Comparison of ENCODE assay signal across 17 mouse cellular contexts in the genomic region with DNA sequence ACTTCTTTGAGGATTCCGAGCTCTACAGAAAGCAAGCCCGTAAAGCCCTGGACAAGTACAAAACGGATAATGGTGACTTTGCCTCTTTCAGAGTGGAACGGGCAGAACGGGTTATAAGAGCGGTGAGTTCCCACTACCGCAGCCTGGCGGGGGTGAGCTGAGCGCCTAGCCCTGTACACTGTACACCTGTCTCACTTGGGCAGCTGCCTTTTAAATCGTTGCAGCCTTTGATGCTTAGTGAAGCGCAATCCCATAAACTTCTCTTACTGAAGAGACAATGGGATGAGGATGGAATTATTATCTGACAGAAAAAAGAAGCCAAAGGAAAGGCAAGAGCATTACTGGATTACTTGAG. TPM values are rescaled to one million over a fixed set of nuclear protein-coding genes. Genes with fewer than 3 reads are reported as not detected.
A peak's percentile ranks its signal among the peaks of the same experiment; 100 is the strongest.
DNase-seq lines count a peak whose midpoint lies in the region; ATAC-seq and TF ChIP-seq lines count a peak whose summit lies in the region.
"Had no signal": no experiment of that assay in that cellular context is flagged by ENCODE, and none has a peak within 500 bp of the region (broad histone marks: within the 10 kb centered on the region; RNA-seq: fewer than 3 reads in every experiment).

No protein-coding gene starts in this region.

- no peak for TF ChIP-seq POLR2A in ES-Bruce4 (IDR thresholded peaks at IDR 0.05; ENCODE audit: insufficient read depth, low read length)

- H3K27ac ChIP-seq in forebrain, embryonic 10.5 days, result 0 out of 2 replicates have a peak overlapping the region, but pooled peaks have one; percentile 8
- no peak overlapping the region for H3K27ac ChIP-seq in forebrain, embryonic 15.5 days (replicated peaks)
- H3K27ac ChIP-seq in ES-Bruce4 (ENCODE audit: insufficient read depth, low read length), result no peak overlapping the region
- no peak overlapping the region for H3K27ac ChIP-seq in hindbrain, embryonic 12.5 days
- H3K27ac ChIP-seq in midbrain, embryonic 14.5 days (replicated peaks; ENCODE audit: low read depth, low read length), result no peak overlapping the region
- H3K27ac ChIP-seq: heart, embryonic 15.5 days had no signal

- TF ChIP-seq CTCF in ES-Bruce4 (IDR thresholded peaks at IDR 0.05; ENCODE audit: low read depth, low read length), result no peak

- ATAC-seq in forebrain, embryonic 15.5 days (replicated peaks), result no peak
- peak; percentile 72 for ATAC-seq in hindbrain, embryonic 12.5 days (ENCODE audit: low FRiP score)
- no peak for ATAC-seq in midbrain, embryonic 14.5 days (ENCODE audit: low FRiP score, low TSS enrichment)
- ATAC-seq in erythroid progenitor cell, adult 5-6 weeks (replicated peaks; ENCODE audit: low FRiP score, poor library complexity, severe bottlenecking), result no peak

- H3K4me3 ChIP-seq in forebrain, embryonic 10.5 days, result no peak overlapping the region
- H3K4me3 ChIP-seq in forebrain, embryonic 15.5 days, result no peak overlapping the region
- H3K4me3 ChIP-seq in ES-Bruce4 (ENCODE audit: low read depth, low read length), result peak overlapping the region; percentile 30; the same call in 1 of the 2 replicates
- no peak overlapping the region for H3K4me3 ChIP-seq in hindbrain, embryonic 12.5 days
- no peak overlapping the region for H3K4me3 ChIP-seq in midbrain, embryonic 14.5 days (replicated peaks; ENCODE audit: low read depth, low read length)
- H3K4me3 ChIP-seq: heart, embryonic 15.5 days had no signal

- H3K9me3 ChIP-seq in forebrain, embryonic 10.5 days, result no peaks in the 10 kb centered on the region
- H3K9me3 ChIP-seq in forebrain, embryonic 15.5 days, result no peaks in the 10 kb centered on the region
- no peaks in the 10 kb centered on the region for H3K9me3 ChIP-seq in ES-Bruce4 (replicated peaks; ENCODE audit: control insufficient read depth, insufficient read depth, low read length, poor library complexity, severe bottlenecking)
- H3K9me3 ChIP-seq in hindbrain, embryonic 12.5 days (replicated peaks), result no peaks in the 10 kb centered on the region
- H3K9me3 ChIP-seq in midbrain, embryonic 14.5 days (ENCODE audit: control insufficient read depth, low read length), result no peaks in the 10 kb centered on the region
- H3K9me3 ChIP-seq: heart, embryonic 15.5 days had no signal

- no peaks in the 10 kb centered on the region for H3K36me3 ChIP-seq in forebrain, embryonic 10.5 days (replicated peaks)
- H3K36me3 ChIP-seq in forebrain, embryonic 15.5 days, result no peaks in the 10 kb centered on the region
- H3K36me3 ChIP-seq in ES-Bruce4 (ENCODE audit: control insufficient read depth, insufficient read depth, low read length, poor library complexity, severe bottlenecking), result no peaks in the 10 kb centered on the region
- H3K36me3 ChIP-seq in hindbrain, embryonic 12.5 days, result no peaks in the 10 kb centered on the region
- H3K36me3 ChIP-seq in midbrain, embryonic 14.5 days (ENCODE audit: control insufficient read depth, insufficient read depth, low read length), result no peaks in the 10 kb centered on the region
- H3K36me3 ChIP-seq: heart, embryonic 15.5 days had no signal

- H3K9ac ChIP-seq in forebrain, embryonic 15.5 days (replicated peaks), result no peak overlapping the region
- no peak overlapping the region for H3K9ac ChIP-seq in ES-Bruce4 (ENCODE audit: low read depth, poor library complexity, severe bottlenecking)
- no peak overlapping the region for H3K9ac ChIP-seq in hindbrain, embryonic 12.5 days
- no peak overlapping the region for H3K9ac ChIP-seq in midbrain, embryonic 14.5 days (replicated peaks; ENCODE audit: low read length)
- H3K9ac ChIP-seq: heart, embryonic 15.5 days; lung, embryonic 14.5 days had no signal

- 80% methylated on average over 11 of the region's 11 CpGs for WGBS in forebrain, embryonic 10.5 days
- 71% methylated on average over 11 of the region's 11 CpGs for WGBS in forebrain, embryonic 15.5 days
- WGBS in hindbrain, embryonic 12.5 days, result 55% methylated on average over 11 of the region's 11 CpGs
- WGBS in midbrain, embryonic 14.5 days, result 57% methylated on average over 11 of the region's 11 CpGs

- no peaks in the 10 kb centered on the region for H3K27me3 ChIP-seq in forebrain, embryonic 10.5 days (ENCODE audit: poor library complexity, severe bottlenecking)
- H3K27me3 ChIP-seq in forebrain, embryonic 15.5 days, result no peaks in the 10 kb centered on the region
- H3K27me3 ChIP-seq in ES-Bruce4 (ENCODE audit: control insufficient read depth, insufficient read depth, low read length, poor library complexity, severe bottlenecking), result no peaks in the 10 kb centered on the region
- H3K27me3 ChIP-seq in hindbrain, embryonic 12.5 days, result no peaks in the 10 kb centered on the region
- no peaks in the 10 kb centered on the region for H3K27me3 ChIP-seq in midbrain, embryonic 14.5 days (ENCODE audit: control insufficient read depth, insufficient read depth, low read length)
- H3K27me3 ChIP-seq: CH12.LX; heart, embryonic 15.5 days had no signal

- no peak for TF ChIP-seq EP300 in ES-Bruce4 (IDR thresholded peaks at IDR 0.05; ENCODE audit: insufficient read depth, low read depth, low read length)

- peaks cover 11% of the 10 kb centered on the region for H3K4me1 ChIP-seq in forebrain, embryonic 10.5 days
- H3K4me1 ChIP-seq in forebrain, embryonic 15.5 days, result no peaks in the 10 kb centered on the region
- peaks cover 2% of the 10 kb centered on the region for H3K4me1 ChIP-seq in ES-Bruce4 (ENCODE audit: control insufficient read depth, insufficient read depth, low read length)
- peaks cover 11% of the 10 kb centered on the region; the same call in 1 of the 2 replicates for H3K4me1 ChIP-seq in hindbrain, embryonic 12.5 days
- no peaks in the 10 kb centered on the region for H3K4me1 ChIP-seq in midbrain, embryonic 14.5 days (ENCODE audit: control insufficient read depth, insufficient read depth, low read length)
- H3K4me1 ChIP-seq: heart, embryonic 15.5 days had no signal

- no peak for DNase-seq in forebrain, embryonic 10.5 days (ENCODE audit: extremely low spot score, low spot score)
- peak; percentile 19 for DNase-seq in midbrain, embryonic 14.5 days
- no peak for DNase-seq in cerebellum, postnatal 4 days (ENCODE audit: low spot score in 2 of 2)
- DNase-seq in right cerebral cortex, postnatal 14 days, result no peak
- DNase-seq: cerebellum, postnatal 36 days; kidney, adult 9 months; right cerebral cortex, postnatal 4 days had no signal

- H3K4me2 ChIP-seq in forebrain, embryonic 15.5 days (replicated peaks), result no peak overlapping the region
- peak overlapping the region; percentile 33 for H3K4me2 ChIP-seq in hindbrain, embryonic 12.5 days (replicated peaks)
- peak overlapping the region; percentile 18 for H3K4me2 ChIP-seq in midbrain, embryonic 14.5 days (ENCODE audit: low read length)
- H3K4me2 ChIP-seq: heart, embryonic 15.5 days; liver, embryonic 11.5 days; lung, embryonic 14.5 days had no signal

RNA-seq across cellular contexts. Expression of a gene that starts 5.2 kb away (rescaled TPM):
- not detected in 2 replicates for polyA plus RNA-seq in forebrain, embryonic 10.5 days (2016; fragmentation: Nextera tagmentation; extraction: Ambion mirVana)
- not detected in 2 replicates for polyA plus RNA-seq in forebrain, embryonic 15.5 days (2015; fragmentation: Nextera tagmentation; extraction: Ambion mirVana)
- not detected in 2 replicates for polyA plus RNA-seq in ES-Bruce4 (2011; ENCODE audit: insufficient read depth, insufficient read length, low read depth, missing spikeins)
- polyA plus RNA-seq in hindbrain, embryonic 12.5 days (2016; fragmentation: Nextera tagmentation; extraction: Ambion mirVana), result 0.18 TPM in 1 of 2 replicates, not detected in the other
- 0.12 and 0.28 TPM in 2 replicates for polyA plus RNA-seq in midbrain, embryonic 14.5 days (2014; fragmentation: Nextera tagmentation; extraction: Ambion mirVana)
- total RNA-seq in erythroid progenitor cell, adult 5-6 weeks (2015; ENCODE audit: low replicate concordance), result not detected in 2 replicates
- total RNA-seq in erythroid progenitor cell, adult 5-6 weeks (2017; ENCODE audit: low replicate concordance), result not detected in 2 replicates
- total RNA-seq: CH12.LX; layer of hippocampus, adult 8-10 months had no signal
- polyA plus RNA-seq: heart, embryonic 15.5 days; lung, embryonic 14.5 days; urinary bladder, adult 2 months had no signal

RNA-seq across cellular contexts. Expression of a gene that starts 37.9 kb away (rescaled TPM):
- 0.15 TPM in 1 of 2 replicates, not detected in the other for polyA plus RNA-seq in forebrain, embryonic 10.5 days (2016; fragmentation: Nextera tagmentation; extraction: Ambion mirVana)
- polyA plus RNA-seq in forebrain, embryonic 15.5 days (2015; fragmentation: Nextera tagmentation; extraction: Ambion mirVana), result not detected in 2 replicates
- polyA plus RNA-seq in ES-Bruce4 (2011; ENCODE audit: insufficient read depth, insufficient read length, low read depth, missing spikeins), result 2.2 TPM in 2 replicates
- not detected in 2 replicates for polyA plus RNA-seq in hindbrain, embryonic 12.5 days (2016; fragmentation: Nextera tagmentation; extraction: Ambion mirVana)
- polyA plus RNA-seq in midbrain, embryonic 14.5 days (2014; fragmentation: Nextera tagmentation; extraction: Ambion mirVana), result not detected in 2 replicates
- total RNA-seq in erythroid progenitor cell, adult 5-6 weeks (2015; ENCODE audit: low replicate concordance), result not detected in 2 replicates
- total RNA-seq in erythroid progenitor cell, adult 5-6 weeks (2017; ENCODE audit: low replicate concordance), result not detected in 2 replicates
- polyA plus RNA-seq: heart, embryonic 15.5 days; lung, embryonic 14.5 days had no signal
